Mouse (Mus musculus) adrenal gland (tissue): ENCODE measurements around the gene Sec16b.

Source experiments
- intact Hi-C: fragments of 180-260 bp; cut with DNase I; formaldehyde crosslinking; loops from one replicate; pipeline ENCODE4 v1.15.1; 2025

The Sec16b gene

GRCm38 (mm10) chr1:157554686-157555530 is 48.4 kb downstream of the Sec16b start:
- intact Hi-C loops = loop anchor here (5.0 kb wide), 1 partner anchor 712 kb away; no protein-coding TSS in a partner anchor

DNA sequence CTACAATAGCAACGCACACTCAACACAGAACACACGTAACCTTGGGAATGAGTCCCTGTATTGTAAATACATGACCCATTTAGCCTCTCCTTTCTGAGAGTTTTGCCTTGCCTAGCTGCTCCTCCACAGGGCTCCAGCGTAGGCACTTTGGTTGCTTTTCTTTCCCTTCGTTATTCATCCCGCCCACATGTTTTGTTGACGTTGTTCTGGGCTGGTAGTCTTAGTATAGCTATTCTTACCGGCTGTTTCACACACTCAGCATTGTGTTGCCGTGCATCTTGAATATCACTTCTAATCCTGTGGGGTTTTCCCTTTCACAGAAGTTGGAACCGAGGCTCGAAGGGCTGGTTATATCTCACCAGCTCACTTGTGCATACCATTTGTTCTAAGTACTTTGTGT is 49.2 kb downstream of the Sec16b start:
- intact Hi-C loops = no loop called here

DNA sequence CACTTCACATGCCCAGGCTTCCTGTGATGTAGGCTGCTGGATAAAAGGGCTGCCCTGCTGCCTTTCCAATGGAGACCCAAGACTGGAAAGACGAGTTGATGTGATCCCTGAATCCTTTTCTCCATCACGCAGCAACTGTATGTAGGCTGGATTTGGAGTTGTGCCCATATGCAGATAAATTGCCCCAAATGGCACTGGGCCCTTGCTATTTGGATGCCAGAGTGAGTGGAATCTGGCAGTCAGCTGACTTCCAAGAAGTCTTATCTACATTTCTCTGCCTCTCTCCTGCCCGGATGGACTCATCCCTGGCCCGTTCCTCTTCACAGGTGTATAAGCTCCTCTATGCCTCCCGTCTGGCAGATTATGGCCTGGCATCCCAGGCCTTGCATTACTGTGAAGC is 49.9 kb downstream of the Sec16b start:
- intact Hi-C loops = no loop called here

DNA sequence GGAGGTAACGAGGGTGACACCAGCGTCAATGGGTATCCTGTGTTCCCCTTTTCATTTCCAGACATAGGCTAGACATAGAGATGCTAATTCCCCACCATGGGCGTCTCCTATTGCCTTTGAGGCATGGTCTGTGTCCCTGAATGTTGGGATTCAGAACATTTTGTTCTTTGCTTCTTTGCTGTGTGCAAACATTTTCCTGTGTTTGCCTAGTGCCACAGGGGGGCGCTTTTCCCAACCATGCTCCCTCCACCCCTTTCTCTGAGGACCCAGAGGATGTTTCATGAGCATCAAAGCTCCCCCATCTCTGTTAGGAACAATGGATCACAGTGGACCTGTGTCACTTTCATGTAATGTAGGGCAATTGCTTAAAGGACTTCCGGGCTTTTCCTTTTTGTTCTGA is 51.6 kb downstream of the Sec16b start:
- intact Hi-C loops = no loop called here

GRCm38 (mm10) chr1:157559986-157560385 is 53.5 kb downstream of the Sec16b start:
- intact Hi-C loops = no loop called here

- intact Hi-C loops = no loop called here
These were observed 54.3 kb downstream of the Sec16b start for GRCm38 (mm10) chr1:157560654-157561386.

- intact Hi-C loops = no loop called here
These were observed 61.3 kb downstream of the Sec16b start for GRCm38 (mm10) chr1:157567819-157568218.

DNA sequence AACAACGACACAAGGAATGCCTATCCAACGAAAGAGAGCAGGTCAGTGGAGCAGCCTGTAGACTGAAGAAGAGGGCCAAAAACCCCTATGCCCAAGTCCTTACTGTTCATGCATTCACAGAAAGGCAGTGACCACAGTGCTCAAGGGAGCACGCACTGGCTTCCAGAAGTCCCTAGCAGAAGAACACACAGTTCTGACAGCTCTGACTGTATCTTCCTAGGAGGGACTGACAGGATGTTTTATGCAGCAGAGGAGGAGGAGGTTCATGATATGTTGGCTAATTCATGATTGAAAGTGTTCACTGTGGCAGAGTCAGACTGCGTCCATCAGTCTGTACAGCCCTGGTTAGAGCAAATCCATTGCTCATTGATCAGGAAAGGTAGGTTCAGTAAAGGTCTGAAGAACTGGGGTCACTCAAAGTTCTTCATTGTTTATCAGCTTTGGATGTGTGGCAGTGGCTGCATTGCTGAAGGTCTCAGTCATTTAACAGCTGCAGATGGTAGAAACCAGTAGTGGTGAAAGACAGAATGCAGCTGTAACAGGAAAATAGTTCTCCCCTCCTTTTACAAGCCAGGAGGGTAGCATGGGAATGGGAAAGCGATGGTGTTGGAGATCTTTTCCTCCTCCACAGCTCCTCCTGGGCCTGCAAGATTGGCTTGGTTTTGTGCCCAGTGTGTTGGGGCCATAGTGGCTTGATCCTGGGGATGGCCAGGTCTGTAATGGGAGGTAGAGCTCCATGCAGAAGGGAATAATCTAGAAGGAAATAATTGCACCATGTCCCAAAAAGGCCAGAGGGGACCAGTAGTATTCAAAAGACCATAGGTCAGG is 62.9 kb downstream of the Sec16b start:
- intact Hi-C loops = no loop called here

DNA sequence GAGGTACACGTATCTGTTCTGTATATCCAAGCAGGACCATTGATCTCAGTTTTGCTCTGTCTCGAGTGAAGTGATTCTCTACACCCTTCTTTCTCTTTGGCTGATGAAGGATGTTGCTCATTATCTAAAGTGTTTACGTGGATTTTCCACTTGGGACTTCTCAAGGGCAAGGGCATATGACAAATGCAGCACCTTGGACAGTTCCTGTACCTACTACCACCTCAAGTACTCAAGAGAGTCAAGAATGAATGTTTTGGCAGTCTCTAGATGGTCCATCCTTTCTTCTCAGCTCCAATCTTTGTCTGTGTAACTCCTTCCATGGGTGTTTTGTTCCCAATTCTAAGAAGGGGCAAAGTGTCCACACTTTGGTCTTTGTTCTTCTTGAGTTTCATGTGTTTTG is 68.8 kb downstream of the Sec16b start:
- intact Hi-C loops = no loop called here

GRCm38 (mm10) chr1:157578336-157578735 is 71.8 kb downstream of the Sec16b start:
- intact Hi-C loops = no loop called here

DNA sequence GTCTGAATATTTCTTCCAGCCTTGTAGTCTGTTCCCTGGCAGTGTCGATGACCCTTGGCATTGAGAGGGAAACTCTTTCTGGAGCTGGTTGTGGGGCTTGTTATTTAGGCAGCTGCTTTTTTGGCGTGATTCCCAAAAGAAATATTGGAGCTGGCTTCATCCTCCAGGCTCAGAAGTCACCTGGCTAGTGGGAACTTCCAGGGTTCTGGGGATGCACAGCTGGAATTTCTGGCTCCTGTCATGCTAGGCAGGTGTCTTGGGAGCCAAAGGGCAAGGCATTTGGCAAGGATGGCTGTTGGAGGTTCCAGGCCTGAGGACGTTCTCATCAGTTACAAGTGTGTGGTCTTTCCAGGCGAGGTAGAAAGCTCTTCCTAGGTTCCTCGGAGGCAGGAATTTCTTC is 80.0 kb downstream of the Sec16b start:
- intact Hi-C loops = no loop called here

DNA sequence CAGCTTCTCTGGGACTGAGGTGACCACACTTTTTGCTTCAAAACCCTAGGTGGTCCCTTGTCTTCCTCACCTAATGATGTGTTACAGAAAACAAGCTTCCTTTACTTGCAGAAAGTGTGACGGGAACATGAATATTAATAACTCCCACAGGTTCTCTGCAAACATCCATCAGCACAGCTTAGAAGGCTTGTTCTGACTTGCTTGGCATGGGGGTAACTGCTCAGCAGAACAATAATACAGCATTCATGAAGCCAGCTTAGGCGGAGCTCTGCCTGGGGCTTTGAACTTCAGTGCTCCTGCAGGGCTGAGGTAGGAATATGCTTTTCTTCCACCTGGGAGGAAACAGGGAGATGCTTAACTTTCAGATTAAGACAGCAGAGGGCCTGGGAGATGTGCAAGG is 85.5 kb downstream of the Sec16b start:
- intact Hi-C loops = no loop called here

DNA sequence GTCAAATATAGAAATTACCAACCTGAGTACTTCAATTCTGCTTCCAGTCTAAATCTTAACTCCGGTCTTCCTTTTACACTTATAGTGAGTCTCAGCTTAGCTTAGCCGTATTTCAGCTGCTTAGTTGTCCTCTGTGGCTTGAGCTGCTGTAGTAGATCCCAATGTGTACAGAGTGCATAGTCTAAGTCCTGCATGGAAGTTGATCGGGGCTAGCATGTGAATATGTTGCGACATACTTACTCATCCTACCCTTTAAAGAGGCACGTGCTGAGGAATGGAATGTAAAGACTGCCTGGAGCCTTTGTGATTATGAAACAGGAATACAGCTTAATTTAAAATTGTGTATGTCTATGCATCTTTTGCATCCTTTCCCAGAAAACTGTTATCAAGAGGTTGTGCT is 88.0 kb downstream of the Sec16b start:
- intact Hi-C loops = no loop called here

- intact Hi-C loops = no loop called here
These were observed 88.6 kb downstream of the Sec16b start for GRCm38 (mm10) chr1:157595165-157595564.

DNA sequence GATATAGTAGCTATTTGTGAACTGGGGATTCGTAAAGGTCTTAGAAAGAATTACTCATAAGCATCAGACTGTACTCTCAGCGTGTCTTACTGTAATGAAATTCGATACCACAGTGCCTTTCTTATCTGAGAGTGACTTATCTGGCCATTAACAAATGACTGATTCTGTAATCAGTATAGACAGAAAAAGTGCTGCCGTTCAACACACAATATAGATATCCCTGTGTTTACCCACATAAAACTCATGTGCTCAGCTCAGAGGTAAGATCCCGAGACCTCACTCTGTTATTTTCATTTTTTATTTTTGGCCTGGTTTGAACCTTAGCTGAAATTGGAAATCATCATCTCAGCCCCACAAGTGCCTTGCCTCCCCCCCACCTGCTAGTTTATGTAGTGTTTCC is 98.0 kb downstream of the Sec16b start:
- intact Hi-C loops = no loop called here
